Mouse (Mus musculus) kidney, postnatal 36 days (tissue): ENCODE results near the gene Gpr180.
"Not testable (repeated sequence)": the region's sequence is repeated elsewhere in the genome, so short reads cannot be mapped to it uniquely, and the experiment has no call there.

Source experiments
- DNase-seq, 2 experiments: peaks; one replicate each; pipeline ENCODE4 v3.0.0; 2021 to 2022; ENCODE audit warnings: mixed read lengths in 2 of 2

The Gpr180 gene

DNA sequence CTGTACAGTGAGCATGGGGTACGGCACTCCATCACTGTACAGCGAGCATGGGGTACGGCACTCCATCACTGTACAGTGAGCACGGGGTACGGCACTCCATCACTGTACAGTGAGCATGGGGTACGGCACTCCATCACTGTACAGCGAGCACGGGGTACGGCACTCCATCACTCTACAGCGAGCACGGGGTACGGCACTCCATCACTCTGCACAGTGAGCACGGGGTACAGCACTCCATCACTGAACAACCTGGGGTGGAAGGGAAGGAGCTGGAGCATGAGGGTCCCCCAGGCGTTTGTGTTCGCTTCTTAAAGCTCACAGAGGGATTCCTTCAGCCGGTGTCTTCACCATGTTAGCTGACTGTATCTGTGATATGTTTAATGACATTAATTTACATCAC, 19.1 kb downstream of the Gpr180 start:
- not testable (repeated sequence) for DNase-seq

DNA sequence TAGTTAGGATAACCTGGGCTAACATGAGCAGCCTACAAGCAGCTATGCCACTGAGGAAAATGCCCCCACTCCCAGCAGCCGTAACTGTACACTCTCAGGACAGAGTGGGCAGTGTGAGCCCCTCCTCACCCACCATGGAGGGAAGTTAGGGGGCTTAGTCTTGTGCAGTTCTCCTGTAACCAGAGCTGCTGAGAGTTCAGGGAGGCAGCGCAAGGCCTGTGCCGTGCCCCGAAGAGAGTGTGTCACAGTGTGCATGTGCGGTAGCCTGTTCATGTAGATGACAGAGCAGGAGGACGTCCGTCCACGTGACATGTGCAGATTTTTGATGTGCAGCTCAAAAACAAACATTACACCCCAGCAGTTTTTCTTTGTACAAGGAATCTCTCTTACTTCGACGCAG, 19.8 kb downstream of the Gpr180 start:
- DNase-seq, result no peak

DNA sequence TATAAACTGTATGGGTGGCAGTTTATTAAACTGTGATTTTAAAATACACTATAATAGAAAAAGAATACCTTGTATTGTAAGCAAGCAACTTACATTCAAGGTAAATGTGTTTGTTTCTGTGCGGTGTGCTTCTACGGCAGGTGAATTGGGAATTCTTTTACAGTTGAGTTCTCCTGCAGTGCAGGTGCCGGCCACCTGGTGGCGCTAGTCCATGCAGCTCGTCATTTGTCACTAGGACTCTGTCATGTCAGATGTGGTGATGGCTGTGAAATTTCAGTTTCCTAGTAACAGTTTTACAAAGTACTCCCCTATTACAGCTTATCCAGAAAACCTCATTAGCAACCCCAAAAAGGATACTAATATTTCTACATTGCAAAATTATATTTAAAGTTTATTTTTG, 20.2 kb downstream of the Gpr180 start:
- DNase-seq, result peak; percentile 20 to 79

DNA sequence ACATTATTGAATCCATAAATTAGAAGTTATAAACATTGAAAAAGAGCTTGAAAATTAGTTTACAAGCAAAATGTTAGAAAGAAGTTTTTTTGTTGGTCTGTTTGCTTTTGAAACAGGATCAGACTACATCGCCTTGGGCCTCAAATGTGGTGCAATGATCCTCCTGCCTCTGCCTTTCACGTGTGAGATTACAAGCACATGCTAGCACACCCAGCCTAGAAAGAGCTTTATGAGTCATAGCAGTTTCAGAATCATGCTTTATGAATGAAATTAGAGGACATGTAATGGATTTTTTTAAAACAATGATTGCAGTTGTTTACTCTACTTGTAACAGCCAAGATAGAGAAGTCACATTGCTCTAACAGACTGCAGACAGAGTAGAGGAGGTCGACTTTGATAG, 24.8 kb downstream of the Gpr180 start:
- no peak for DNase-seq

DNA sequence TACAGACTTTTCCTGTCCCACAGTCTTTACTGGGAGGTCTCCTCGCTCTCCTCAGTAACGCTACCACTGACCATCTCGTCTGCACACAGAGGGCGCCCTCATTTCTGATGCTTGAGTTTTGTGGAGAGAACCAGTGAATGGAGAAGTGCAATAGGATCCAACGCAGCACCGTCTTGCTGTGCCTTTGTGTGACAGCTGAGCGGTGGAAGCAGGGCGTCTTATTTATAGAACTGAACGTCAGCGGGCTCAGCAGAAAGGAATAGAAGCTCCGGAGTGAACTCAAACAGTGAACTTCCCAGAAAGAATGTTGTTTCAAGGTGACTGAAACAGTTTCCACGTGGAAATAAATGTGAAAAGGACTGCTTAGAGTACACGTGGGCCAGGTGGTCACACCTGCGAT, 25.7 kb downstream of the Gpr180 start:
- no peak for DNase-seq

DNA sequence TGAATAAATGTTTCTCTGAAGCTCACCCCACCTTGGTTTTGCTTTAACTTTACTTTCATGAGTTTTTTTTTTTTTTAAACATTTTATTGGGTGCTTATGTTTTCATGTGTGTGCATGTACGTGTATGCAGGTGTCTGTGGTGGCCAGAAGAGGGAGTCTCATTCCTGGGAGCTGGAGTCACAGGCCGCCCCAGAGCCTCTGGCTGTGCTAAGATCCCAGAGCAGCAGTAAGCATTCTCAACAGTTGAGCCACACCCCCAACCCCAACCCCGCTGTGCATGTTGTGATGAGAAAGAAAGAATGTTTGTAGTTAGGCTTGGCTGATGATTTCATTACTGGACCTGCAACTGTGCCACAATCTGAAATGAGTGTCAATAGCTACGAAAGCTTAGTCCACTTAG, 31.8 kb downstream of the Gpr180 start:
- DNase-seq, result no peak

DNA sequence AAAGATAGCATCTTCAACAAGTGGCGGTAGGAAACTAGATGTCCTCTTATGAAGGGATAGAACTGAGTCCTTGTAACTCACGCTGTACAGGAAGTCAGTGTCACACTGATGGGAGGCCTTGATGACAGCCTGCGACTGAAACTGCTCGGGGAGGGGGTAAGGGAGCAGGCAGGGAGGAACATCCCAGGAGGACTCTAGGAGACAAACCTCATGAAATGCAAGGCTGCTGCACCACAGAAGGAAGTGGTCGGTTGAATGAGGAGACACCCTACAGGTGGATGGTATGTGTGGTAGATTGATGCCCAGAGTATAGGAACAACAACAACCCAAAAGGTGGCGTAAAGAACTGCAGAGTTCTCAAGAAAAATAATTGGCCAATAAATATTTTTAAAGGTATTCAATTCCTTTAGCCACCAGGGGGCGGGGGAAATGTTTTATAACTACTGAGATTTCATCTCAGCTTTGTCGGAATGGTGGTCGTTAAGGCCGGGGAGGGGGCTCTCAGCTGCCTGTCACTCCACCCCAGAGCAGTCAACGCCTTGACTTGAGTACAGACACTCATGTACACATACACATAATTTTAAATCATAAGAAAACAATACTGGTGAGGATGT, 36.7 kb downstream of the Gpr180 start:
- no peak for DNase-seq

DNA sequence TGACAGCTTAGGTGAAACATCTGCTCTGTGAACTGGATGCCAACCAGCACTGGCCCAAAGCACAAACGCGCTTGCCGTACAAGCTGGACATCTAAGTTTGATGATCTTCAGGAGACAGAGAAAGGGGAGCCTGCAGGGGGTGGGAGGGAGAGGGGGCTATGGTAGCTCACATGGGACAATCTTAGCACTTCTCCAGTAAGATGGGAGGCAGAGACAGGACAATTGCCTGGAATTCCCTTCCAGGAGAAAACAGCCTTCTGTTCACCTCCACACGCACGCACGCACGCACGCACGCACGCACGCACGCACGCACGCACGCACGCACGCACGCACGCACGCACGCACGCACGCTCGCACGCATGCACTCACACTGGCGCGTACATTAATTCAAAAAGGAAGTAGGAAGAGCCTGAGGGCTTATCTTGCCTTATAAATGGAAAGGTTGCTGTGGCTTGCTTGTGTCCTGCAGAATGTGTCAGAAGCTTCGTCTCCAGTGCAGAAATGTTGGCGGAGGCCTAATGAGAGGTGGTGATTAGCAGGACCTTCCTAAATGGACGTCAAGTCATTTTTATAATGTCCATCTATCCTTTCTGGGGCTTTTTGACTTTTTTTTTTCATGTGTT, 38.2 kb downstream of the Gpr180 start:
- DNase-seq, result no peak

DNA sequence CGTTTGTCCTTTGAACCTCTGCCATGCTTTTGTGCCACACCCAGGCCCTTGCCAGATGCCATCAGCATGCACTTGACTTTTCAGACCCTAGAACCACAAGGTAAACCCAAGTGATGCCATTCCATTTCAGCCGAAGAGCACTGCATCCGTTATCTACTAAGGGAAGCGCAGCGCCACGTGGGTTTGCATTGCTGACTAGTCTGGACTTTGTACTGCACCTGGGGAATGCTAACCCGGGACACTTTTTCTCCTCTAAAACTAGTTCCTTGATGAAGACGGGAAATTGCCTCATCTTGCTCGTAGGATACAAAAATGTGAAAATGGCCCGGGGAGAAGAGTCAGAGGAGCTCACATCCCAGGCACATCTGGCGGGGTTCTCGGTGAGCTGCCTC, 38.7 kb downstream of the Gpr180 start:
- no peak for DNase-seq

DNA sequence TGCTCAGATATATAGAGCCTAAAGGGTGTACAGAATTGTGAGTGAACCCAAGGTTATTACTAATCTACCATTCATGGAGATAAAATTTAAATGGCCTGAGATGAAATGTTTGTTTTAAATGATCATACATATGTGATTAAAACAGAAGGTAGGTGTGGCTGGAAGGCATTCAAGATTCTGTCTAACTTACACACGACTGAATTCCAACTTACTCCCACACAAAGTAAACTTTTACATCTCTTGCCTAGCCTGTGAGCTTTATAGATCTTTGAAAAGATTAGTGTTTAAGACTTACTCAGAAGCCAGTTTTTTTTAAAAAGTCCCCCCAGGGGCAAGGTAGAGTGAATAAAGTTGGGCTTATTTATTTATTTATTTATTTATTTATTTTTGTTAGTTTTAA, 42.3 kb downstream of the Gpr180 start:
- DNase-seq, result no peak

DNA sequence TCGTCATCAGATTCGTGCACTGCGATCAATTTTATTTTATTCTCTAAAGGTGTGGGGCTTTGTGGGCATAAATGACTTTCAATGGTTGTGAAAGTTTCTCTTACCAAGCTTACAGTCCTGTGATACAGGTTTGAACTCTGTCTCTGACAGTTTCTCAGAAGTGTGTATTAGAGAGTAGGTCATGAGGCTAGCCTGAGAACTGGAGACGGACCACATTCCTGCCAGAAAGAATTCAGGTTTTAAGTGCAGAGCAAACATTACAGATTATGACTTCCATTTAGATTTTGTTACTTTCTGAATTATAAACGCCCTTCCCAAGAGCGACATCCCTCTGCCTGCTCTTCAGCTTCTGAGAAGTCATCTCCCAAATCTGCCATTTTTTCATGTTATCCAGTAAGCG, 42.7 kb downstream of the Gpr180 start:
- DNase-seq, result no peak

DNA sequence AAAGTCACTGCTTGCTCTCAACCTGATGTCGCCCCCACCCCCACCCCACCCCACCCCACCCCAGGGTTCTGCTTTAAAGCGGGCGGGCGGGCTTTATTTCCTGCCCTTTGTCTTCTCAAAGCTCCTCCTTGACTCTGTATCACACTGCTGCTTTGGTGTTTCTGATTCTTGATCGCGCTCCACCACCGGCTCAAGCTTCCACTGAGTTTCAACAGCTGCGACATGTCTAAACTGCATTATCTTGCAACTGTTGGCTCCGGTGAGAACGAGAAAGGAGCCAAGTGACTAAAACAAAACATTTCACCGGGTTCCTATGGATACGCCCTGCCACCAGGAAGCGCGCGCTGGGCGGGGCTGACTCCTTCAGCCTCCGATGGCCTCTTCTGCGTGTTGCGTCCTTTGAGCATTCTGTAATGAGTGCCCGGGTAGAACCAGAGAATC, 43.2 kb downstream of the Gpr180 start:
- DNase-seq, result peak; percentile 71 to 79

DNA sequence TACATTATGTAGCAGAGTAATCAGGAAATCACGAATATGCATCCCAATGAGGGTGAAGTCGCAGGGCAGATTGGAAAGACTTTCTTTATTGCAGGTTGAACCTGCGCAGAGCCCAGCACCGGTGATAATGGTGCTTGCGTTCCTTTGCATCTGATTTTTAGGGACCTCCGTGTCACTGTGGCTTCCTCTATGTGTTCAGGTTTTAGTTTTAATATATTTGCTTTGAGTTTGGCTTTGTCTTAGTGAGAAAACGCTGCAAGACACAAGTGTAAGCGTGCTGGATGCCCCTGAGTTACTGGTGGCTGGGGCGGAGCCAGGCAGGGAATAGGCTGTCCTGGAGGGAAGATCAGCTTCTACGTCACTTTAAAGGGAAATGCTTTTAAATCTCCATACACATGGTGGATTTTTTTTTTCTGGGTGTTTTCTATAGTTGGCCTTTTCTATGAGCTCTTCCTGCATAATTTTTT, 43.8 kb downstream of the Gpr180 start:
- DNase-seq, result peak; percentile 45 to 76

DNA sequence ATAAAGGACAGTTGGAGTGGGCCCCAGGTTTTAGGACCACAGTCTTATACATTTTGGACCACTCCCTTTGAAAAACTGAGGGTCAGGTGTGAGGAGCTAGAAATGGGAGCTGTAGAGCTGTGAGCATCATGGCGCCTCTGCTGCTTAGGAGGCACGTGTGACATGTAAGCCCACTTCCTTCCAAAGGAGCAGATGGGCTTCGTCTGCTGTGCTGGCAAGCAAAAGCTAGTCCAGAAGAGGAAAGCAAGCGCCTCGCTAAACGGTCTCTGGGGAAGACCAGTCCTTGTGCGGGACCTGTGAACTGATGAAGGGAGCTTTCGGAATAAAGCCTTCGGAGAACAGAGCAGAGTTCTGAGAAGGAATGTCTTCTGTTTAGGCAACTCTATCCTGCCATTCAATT, 54.5 kb downstream of the Gpr180 start:
- DNase-seq, result no peak

DNA sequence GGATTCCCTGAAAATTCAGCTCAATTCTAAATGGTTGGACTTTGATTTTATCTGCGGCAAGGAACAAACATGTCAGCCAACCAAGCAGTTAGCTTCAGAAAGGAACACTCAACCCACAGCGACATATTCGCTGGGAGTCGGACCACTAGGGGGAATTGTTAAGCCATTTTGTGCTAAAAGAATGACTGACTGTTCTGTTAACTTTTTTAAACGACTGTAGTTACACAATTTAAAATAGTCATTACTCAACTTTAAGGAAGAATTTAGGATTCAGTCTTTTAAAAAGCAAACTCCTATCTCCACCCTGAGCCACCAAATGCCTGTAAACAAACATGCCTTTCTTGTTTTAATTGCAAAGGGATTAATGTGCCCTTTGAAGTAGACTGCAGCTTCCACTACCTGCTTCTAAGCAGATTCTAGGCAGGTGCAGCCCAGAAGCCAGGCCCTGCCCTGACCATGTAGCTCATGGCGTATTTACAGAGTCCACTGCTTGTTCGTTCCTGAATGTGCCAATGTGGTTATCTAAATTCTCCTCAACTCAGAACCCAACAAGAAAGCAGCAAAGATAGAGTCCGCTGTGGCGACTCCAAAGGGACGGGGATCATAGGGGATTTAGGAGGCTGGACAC, 56.2 kb downstream of the Gpr180 start:
- no peak for DNase-seq

DNA sequence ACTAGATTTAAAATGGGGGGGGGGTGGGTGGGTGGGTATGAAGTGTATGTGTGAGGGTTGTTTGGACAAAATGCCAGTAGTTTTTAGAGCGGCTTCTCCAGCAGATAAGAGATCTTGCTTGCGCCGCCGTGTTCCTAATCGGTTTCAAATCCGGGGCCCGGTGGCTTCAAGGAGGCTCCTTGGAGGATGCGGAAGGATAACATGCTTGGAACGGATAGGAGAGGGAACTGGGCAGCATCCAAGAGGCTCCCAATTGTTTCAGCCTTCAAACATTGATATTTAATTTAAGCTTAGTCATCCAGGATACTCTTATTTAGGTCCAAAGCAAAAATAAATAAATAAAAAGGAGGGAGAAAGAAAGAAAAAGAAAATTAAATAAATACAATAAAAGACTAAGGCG, 56.7 kb downstream of the Gpr180 start:
- DNase-seq, result no peak

DNA sequence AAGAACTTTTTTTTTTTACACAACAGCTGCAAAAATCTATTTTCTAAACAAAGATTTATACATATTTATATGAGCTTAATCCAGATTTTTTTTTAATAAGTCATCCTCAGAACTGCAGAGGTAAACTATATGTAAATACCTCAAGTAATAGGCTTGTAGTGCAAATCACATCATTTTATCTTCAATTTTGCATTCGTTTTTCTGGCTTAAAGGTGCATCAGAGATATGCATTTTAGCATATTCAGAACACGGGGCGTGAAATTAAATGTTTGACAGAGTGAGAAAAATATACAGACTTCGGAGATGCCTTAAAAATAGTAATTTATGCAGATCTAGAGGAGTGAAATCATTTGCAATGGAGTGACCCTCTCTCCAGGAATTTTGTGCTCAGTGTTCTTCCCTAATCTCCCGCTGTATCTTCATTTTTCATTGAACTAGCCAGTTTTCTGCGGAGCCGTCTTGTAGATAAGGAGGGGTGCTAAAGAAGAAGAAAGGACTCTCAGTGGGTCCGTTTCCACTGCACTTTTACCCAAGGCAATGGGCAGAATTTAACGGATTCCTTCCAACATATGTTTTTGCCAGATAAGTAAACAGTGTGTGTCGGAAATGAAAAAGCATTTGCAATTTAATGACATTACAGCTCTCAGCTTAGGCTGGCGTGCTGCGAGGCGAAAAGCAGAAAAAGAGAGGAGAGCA, 57.4 kb downstream of the Gpr180 start:
- DNase-seq, result no peak

DNA sequence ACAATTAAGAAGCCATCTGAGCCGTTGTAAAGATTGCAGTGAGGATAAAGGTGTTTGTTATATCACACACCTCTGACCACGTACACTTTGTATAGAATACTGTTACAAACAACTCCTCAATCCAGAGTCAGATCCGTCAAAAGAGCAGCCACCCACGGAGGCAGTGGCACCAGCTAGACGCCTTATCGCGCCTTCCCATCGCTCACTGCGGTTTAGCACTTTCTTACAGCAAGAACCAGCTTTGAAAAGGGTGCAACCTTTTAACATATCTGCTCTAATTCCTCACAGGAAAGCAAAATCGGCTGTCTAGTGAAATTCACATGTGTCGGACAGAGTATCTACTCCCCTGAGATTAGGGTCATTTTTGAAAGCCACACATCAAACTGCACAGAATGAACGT, 60.1 kb downstream of the Gpr180 start:
- no peak for DNase-seq

DNA sequence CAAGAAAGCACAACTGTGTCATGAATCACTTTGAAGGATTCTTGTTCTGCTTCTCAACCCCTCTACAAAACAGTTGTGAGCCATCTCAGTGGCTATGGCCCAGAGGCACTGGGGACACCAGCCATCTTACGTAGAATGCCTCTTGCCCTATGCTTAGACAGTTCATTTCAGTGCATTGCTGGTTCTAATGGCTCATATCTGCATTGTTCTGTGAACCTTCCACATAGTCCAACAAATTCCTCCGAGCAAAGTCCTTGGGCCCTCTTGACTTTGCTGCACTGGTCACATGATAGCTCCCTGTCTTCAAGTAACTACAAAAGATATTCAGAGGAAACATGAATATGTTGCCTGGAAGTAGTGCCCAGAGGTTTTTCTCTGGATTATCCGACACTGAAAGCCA, 63.8 kb downstream of the Gpr180 start:
- DNase-seq, result peak in 1 of 2 experiments; percentile 2

DNA sequence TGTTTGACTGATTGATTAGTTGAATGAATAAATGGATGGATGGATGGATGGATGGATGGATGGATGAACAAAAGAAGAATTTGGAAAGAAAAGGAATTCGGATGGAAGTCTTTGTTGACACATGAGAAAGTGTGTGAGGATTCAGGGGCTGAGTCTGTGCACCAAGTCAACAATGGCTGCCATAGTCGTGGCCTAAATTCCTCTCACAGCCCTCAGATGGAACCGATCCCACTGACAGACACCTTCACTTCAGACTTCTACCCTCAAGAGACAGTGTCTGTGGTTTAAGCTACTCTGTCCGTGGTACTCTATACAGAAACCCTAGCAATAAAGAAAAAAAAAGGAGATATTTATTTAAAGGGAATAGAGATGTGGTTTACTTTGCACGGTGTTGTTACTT, 65.0 kb downstream of the Gpr180 start:
- no peak for DNase-seq

DNA sequence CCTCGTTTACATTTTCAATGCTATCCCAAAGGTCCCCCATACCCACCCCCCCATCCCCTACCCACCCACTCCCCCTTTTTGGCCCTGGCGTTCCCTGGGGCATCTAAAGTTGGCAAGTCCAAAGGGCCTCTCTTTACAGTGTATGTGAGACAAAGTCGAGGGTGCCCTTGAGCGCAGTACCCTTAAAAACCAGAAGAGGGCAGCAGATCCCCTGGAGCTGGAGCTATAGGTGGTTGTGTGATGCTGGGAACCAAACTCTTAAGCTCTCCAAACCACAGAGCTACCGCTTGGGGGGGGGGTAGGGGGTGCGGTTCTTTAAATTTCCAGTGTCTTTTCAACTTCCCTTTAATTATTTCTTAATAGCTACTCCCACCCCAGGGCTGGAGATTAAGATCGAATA, 66.1 kb downstream of the Gpr180 start:
- peak in 1 of 2 experiments; percentile 19 for DNase-seq

DNA sequence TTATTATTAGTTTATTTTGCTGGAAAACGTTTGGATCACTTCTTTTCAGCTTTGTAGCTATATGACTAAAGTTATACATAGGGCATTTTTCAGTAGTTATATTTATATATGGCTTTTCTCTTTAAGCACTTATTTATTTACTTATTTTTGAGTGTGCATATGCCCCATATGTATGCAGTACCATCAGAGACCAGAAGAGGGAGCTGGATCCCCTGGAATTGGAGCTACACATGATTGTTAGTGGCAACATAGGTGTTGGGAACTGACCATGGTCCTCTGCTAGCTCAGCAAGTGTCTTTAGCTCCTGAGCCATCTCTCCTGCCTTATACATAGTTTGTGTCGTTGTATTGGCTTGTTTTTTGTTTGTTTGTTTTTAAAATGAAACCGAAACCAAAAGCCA, 70.4 kb downstream of the Gpr180 start:
- DNase-seq, result no peak

DNA sequence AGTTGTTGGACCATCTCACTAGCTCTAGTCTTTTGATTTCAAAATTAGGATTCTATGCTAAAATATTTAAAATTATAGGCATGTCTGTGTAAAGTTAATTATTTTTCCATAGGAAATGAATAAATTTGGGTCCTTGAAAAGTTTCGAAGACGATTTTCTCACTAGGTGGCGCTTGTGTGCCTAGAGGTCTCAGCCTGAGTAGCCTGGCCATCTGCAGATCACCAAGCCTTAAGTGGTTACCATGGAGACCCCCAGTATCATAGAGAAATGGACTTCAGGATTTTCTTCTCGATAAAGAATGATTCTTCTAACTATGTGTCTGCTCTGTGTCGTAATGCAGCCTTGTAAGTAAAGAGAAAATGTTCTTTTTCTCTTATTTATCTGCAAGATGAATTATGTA, 72.7 kb downstream of the Gpr180 start:
- DNase-seq, result peak; percentile 32 to 67
